Mouse (Mus musculus): ENCODE data around the gene Rgl1.
A peak's percentile ranks its signal among the peaks of the same experiment; 100 is the strongest.
"Not testable (repeated sequence)": the region's sequence is repeated elsewhere in the genome, so short reads cannot be mapped to it uniquely, and the experiment has no call there.

The Rgl1 gene

GRCm38 (mm10) chr1:152656601-152657000, 109.5 kb downstream of the Rgl1 start:
- no peak for DNase-seq (ENCODE audit: low read depth)

DNA sequence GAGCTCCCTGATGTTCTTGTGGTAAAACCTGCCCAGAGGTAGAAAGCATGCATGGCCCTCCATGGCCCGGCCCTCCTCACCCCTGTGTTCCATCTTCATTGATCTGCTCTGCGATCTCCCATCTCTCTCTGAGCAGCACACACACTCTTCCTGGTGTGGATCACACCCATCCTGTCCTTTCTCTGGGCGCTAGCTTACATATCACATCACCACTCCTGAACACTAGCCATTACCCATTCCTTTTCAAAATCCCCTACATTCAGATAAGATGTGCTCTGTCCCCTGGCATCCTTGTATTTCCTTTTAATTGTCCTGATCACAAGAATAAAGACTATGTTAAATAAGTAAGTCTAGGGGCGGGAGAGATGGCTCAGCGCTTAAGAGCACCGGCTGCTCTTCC, 111.3 kb downstream of the Rgl1 start:
- no peak for DNase-seq (ENCODE audit: low read depth)

GRCm38 (mm10) chr1:152651495-152651874, 114.7 kb downstream of the Rgl1 start:
- DNase-seq (ENCODE audit: low read depth) = no peak

GRCm38 (mm10) chr1:152650856-152651494, 115.2 kb downstream of the Rgl1 start:
- DNase-seq (ENCODE audit: low read depth) = no peak

DNA sequence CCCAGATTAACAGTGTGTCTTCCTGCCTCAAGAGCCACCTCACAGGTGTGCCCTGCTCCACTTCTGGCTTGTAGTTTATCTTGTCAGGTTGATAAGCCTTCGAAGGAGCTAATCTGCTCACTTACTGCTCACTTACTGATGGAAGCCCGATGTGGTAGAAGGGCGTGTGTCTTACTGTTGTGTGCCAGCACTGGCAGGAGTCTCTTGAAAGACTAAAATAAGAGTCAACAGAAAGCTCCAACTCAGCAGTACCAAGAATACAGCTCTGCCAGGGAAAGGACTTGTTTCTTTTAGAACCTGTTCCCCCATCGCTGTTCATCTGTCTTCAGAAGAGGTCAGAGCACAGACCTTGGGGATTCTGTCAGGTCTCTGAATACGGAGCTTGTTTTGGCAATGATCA, 118.1 kb downstream of the Rgl1 start:
- DNase-seq (ENCODE audit: low read depth) = no peak

GRCm38 (mm10) chr1:152642207-152642606, 123.9 kb downstream of the Rgl1 start:
- DNase-seq (ENCODE audit: low read depth) = not testable (repeated sequence)

GRCm38 (mm10) chr1:152640195-152640981, 125.8 kb downstream of the Rgl1 start:
- peak; percentile 91 for DNase-seq (ENCODE audit: low read depth)

- DNase-seq (ENCODE audit: low read depth) = no peak
Observed at GRCm38 (mm10) chr1:152639344-152639743, 126.8 kb downstream of the Rgl1 start.

- peak; percentile 61 for DNase-seq (ENCODE audit: low read depth)
Observed at GRCm38 (mm10) chr1:152634638-152635037, 131.5 kb downstream of the Rgl1 start.

DNA sequence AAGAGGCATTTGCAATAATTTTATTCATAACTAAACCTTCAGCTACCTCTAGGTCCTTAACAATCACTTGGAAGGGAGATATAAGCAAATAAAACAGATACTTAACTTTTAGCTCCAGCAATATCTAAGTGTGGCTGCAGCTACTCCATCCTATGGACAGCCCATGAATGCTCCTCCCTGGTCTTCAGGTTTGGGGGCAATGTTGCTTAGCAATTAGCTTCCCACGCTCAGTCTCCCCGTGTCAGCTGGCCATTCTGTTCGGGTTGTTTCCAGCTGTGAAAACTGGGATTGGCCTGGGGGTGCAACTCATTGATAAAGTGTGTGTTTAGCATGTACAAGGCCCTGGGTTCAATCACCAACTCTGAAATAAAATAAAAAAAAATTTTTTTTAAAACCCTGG, 136.4 kb downstream of the Rgl1 start:
- DNase-seq (ENCODE audit: low read depth) = no peak

GRCm38 (mm10) chr1:152625651-152626050, 140.5 kb downstream of the Rgl1 start:
- no peak for DNase-seq (ENCODE audit: low read depth)

DNA sequence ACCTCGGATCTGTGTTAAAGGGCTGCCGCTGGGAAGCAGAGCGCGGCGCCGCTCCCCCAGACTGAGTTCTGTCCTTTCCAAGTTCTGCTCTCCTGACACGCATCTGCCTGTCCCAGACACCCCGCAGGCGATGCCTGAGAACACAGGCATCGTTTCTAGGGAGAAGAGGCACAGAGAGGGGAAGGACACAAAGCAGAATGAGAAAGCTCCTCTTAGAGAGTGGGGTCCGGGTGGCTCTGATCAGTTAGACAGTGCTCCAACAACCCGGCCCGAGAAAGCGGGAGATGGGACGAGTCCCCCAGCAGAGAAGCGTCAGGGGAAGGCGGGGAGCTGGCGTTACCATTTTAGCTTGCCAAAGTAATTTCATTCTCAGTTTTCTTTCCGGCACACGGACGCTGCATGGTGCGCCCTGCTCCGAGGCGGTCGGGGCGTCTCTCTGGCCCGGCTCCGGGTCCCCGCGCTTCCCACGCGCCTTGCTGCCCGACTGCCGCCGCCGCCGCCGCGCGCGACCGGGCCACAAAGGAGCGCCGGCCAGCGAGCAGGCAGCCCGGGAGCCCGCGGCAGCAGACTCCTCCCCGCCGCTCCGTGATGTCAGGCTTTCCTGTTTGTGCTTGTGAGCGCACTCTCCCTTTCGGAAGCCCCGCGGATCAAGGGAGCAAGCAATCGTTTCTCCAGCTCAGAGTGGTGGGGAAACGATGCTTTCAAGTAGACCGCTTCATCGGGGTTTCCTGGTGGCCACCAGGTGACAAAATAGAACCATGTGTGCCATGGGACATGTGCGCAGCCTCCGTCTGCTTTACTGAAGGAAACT, 141.3 kb downstream of the Rgl1 start:
- DNase-seq (ENCODE audit: low read depth) = no peak

GRCm38 (mm10) chr1:152623375-152624270, 142.5 kb downstream of the Rgl1 start:
- DNase-seq (ENCODE audit: low read depth) = no peak

- no peak for DNase-seq (ENCODE audit: low read depth)
Observed at GRCm38 (mm10) chr1:152622765-152623211, 143.4 kb downstream of the Rgl1 start.

GRCm38 (mm10) chr1:152621624-152622023, 144.5 kb downstream of the Rgl1 start:
- no peak for DNase-seq (ENCODE audit: low read depth)

DNA sequence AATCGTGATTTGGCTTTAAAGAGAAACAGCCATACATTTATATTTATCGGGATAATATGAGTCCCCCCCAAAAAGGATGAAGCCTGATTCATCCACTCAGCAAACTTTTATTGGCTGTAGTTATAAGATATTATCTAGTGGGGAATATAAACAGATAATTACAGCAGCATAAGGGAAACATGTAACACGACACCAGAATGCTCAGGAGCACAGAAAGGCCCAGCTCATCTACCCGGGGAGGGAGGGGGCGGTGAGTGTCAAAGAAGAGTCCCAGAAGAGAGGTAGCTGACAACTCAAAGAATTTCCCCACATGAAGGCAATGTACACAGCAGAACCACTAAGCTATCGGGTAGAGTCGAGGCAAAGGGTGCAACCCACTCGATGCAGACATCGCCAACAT, 146.8 kb downstream of the Rgl1 start:
- DNase-seq (ENCODE audit: low read depth) = no peak

- DNase-seq (ENCODE audit: low read depth) = no peak
Observed at GRCm38 (mm10) chr1:152618896-152619295, 147.3 kb downstream of the Rgl1 start.

DNA sequence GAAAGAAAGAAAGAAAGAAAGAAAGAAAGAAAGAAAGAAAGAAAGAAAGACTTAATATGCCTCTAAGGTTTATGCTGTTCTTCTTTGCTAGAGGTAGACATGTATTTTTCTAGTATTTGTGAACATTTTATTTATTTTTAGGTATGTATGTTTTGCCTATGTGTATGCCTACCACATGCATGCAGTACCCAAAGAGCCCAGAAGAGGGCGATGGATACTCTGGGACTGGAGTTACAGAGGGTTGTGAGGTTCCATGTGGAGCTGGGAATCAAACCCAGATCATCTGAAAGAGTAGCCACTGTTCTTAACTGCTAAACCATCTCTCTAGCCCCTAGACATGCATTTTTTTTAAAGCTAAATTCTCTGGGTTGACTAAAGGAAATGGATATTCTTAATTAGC, 147.8 kb downstream of the Rgl1 start:
- DNase-seq (ENCODE audit: low read depth) = no peak

- DNase-seq (ENCODE audit: low read depth) = no peak
Observed at GRCm38 (mm10) chr1:152617745-152618342, 148.3 kb downstream of the Rgl1 start.

DNA sequence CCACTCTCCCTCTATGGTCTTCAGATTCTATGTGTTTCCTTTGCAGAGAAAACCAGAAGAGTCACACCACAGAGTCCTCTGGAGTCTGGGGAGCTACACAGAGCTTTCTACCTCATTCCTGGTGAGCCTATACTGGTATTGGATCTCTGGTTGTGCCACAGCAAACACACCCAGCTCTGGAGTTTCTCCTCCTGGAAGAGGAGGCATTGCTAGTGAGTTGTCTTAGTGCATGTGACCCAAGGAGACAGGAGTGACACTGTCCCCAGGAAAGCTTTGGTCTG, 149.4 kb downstream of the Rgl1 start:
- no peak for DNase-seq (ENCODE audit: low read depth)

DNA sequence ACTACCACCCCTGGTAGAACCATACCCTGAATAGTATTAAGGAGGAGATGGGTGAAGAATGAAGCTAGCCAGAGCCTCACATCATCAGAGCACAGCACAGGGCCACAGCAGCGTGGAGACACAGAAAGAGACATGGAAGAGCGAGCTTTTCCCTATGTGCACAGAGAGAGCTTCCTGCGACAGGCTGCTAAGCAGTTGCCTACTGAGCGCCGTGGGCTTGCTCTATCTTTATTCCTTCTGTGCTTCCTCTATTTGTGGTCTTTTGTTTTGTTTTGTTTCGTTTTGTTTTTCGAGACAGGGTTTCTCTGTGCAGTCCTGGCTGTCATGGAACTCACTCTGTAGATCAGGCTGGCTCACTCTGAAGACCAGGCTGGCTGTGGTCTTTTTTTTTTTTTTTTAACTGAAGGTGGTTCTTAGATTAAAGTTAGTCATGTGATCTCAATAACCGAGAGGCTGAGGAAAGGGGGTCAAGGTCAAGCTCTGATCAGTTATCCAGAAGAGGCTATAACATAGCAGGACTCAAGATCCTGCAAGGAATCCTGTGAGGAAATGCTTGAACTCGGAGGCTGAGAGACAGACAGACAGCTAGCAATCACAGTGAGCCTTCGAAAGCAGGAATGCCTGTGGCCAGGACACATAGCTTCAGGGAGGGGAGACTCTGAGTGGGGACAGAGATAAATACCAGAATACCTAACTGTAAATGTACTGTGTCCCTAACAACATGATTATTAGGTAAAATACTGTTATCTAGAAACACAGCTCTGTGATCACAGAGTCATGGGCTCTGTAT, 150.0 kb downstream of the Rgl1 start:
- DNase-seq (ENCODE audit: low read depth) = no peak

Measured in fibroblast of lung, adult 2 months (primary cell).